Mouse (Mus musculus) heart, adult 2 months (tissue): Measurements from ENCODE around the gene Pacsin2. TPM values are rescaled to one million over a fixed set of nuclear protein-coding genes. Genes with fewer than 3 reads are reported as not detected.

Experiments
- DNase-seq, 2 experiments: peaks; one replicate each; pipeline ENCODE4 v3.0.0; 2021
- H3K27ac ChIP-seq: fragments of 200-600 bp; 2 replicates; pipeline ENCODE4 v1.8.1; 2022
- H3K27me3 ChIP-seq: fragments of 200-500 bp; 2 replicates; pipeline ENCODE4 v1.6.1; 2012; ENCODE audit warnings: mild to moderate bottlenecking, low read length, inconsistent platforms, mixed read lengths; ENCODE audit not compliant: control insufficient read depth, insufficient read depth
- H3K36me3 ChIP-seq: fragments of 200-500 bp; 2 replicates; pipeline ENCODE4 v1.6.1; 2012; ENCODE audit warnings: low read length, inconsistent platforms; ENCODE audit not compliant: control insufficient read depth, insufficient read depth
- H3K4me1 ChIP-seq: fragments of 200-500 bp; 2 replicates; pipeline ENCODE4 v1.6.1; 2011; ENCODE audit warnings: low read length; ENCODE audit not compliant: control insufficient read depth, insufficient read depth
- H3K4me3 ChIP-seq: fragments of 200-600 bp; 2 replicates; pipeline ENCODE4 v1.8.1; 2022
- H3K79me2 ChIP-seq: fragments of 200-500 bp; replicated peaks from 2 replicates; pipeline ENCODE4 v1.6.1; 2012; ENCODE audit warnings: mild to moderate bottlenecking, inconsistent platforms, low read length, moderate library complexity, mixed read lengths; ENCODE audit not compliant: control insufficient read depth, insufficient read depth
- H3K9ac ChIP-seq: fragments of 200-500 bp; 2 replicates; pipeline ENCODE4 v1.6.1; 2012; ENCODE audit warnings: low read depth, mild to moderate bottlenecking, control low read depth, inconsistent platforms, low read length, mixed read lengths
- CTCF ChIP-seq: fragments of 200-600 bp; IDR thresholded peaks from 2 replicates; pipeline ENCODE4 v1.8.1; 2022; ENCODE audit warnings: antibody characterized with exemption, mild to moderate bottlenecking, moderate library complexity
- EP300 ChIP-seq: fragments of 200-500 bp; IDR thresholded peaks from 2 replicates; pipeline ENCODE4 v1.6.1; 2011; ENCODE audit warnings: low read depth, low read length, control low read depth; ENCODE audit not compliant: insufficient read depth
- POLR2A ChIP-seq: fragments of 200-500 bp; IDR thresholded peaks from 2 replicates; pipeline ENCODE4 v1.6.1; 2011; ENCODE audit warnings: mild to moderate bottlenecking, low read depth, low read length, control low read depth; ENCODE audit not compliant: insufficient read depth
- WGBS: fragments of 180-500 bp; shearing (Covaris S2); methylation state at CpG from one replicate; pipeline ENCODE4 v1.1.7; 2018; 5-methylcytosine and 5-hydroxymethylcytosine counted together
- intact Hi-C: fragments of 180-260 bp; cut with DNase I; formaldehyde crosslinking; loops from one replicate; pipeline ENCODE4 v1.15.1; 2025
- polyA plus RNA-seq: library from polyadenylated mRNA; depleted of rRNA; stranded (reverse); fragments of >200 nt; gene quantifications from 2 replicates; pipeline ENCODE4 v1.2.3, GENCODE M21; 2012
- total RNA-seq, 2 experiments: library from RNA; stranded (reverse); gene quantifications; 2 replicates each; pipeline ENCODE4 v1.2.3; 2021

Gene Pacsin2
- total and polyA plus RNA-seq, 3 experiments = 111 to 246 (median 200) TPM

- DNase-seq = no peak
- Histone ChIP-seq H3K79me2 (peaks cover 12% of the 10 kb centered on the region), H3K36me3 (peaks cover 20% of the 10 kb centered on the region), H3K27ac (peak overlapping the region; percentile 59), H3K4me3 (no peak overlapping the region), H3K9ac (no peak overlapping the region), H3K27me3 (no peaks in the 10 kb centered on the region), H3K4me1 (peaks cover 49% of the 10 kb centered on the region)
- TF ChIP-seq CTCF (no peak), EP300 (no peak), POLR2A (no peak)
- 48% methylated on average over 5 of the region's 5 CpGs for WGBS
- intact Hi-C loops = no loop called here
Observed at GRCm38 (mm10) chr15:83445383-83445782, 19.0 kb downstream of the Pacsin2 start.

GRCm38 (mm10) chr15:83444425-83444824 lies 20.0 kb downstream of the Pacsin2 start:
- H3K4me1 ChIP-seq = peaks cover 50% of the 10 kb centered on the region
- intact Hi-C loops = no loop called here
- no peak overlapping the region for H3K9ac ChIP-seq

GRCm38 (mm10) chr15:83442495-83443037 lies 21.8 kb downstream of the Pacsin2 start:
- TF ChIP-seq POLR2A (no peak), EP300 (no peak), CTCF (no peak)
- H3K27ac ChIP-seq = no peak overlapping the region; the same call in 1 of the 2 replicates
- intact Hi-C loops = no loop called here

More at GRCm38 (mm10) chr15:83444425-83444824, 20.0 kb downstream of the Pacsin2 start:
- TF ChIP-seq EP300 (no peak), CTCF (no peak), POLR2A (no peak)
- Histone ChIP-seq H3K36me3 (peaks cover 20% of the 10 kb centered on the region), H3K27ac (no peak overlapping the region; the same call in 1 of the 2 replicates), H3K27me3 (no peaks in the 10 kb centered on the region), H3K4me3 (no peak overlapping the region), H3K79me2 (peaks cover 9% of the 10 kb centered on the region)
- 43% methylated on average over 6 of the region's 6 CpGs for WGBS
- DNase-seq = peak; percentile 47 to 49

GRCm38 (mm10) chr15:83440726-83441125 lies 23.7 kb downstream of the Pacsin2 start:
- Histone ChIP-seq H3K79me2 (peaks cover 12% of the 10 kb centered on the region), H3K4me3 (no peak overlapping the region), H3K27me3 (no peaks in the 10 kb centered on the region), H3K4me1 (peaks cover 31% of the 10 kb centered on the region), H3K27ac (peak overlapping the region; percentile 8; the same call in 1 of the 2 replicates), H3K36me3 (peaks cover 10% of the 10 kb centered on the region), H3K9ac (no peak overlapping the region)
- TF ChIP-seq EP300 (no peak), POLR2A (no peak), CTCF (no peak)
- intact Hi-C loops = no loop called here
- 46% methylated on average over 5 of the region's 5 CpGs for WGBS
- no peak for DNase-seq

More at GRCm38 (mm10) chr15:83442495-83443037, 21.8 kb downstream of the Pacsin2 start:
- DNase-seq = no peak
- peaks cover 41% of the 10 kb centered on the region for H3K4me1 ChIP-seq
- H3K36me3 ChIP-seq = peaks cover 17% of the 10 kb centered on the region
- no peaks in the 10 kb centered on the region for H3K27me3 ChIP-seq
- WGBS = 64% methylated on average over 4 of the region's 4 CpGs
- H3K9ac ChIP-seq = no peak overlapping the region
- peaks cover 9% of the 10 kb centered on the region for H3K79me2 ChIP-seq
- no peak overlapping the region for H3K4me3 ChIP-seq

DNA sequence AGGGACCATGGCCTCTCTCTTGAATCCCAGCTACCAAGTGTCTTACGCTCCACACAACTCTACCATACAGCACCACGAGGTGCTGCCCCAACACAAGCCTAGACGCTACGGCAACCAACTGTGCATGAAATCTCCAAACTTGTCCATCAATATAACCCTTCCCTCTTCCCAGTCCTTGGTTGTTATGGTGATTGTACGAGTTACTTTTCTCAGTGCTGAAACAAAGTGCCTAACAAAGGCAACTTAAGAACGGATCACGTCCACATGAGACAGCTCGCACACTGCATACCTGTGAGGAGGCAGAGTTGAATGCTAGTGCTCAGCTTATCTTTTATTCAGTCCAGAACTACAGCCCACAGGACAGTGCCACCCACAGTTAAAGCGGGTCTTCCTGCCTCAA lies 27.9 kb downstream of the Pacsin2 start:
- peaks cover 6% of the 10 kb centered on the region for H3K79me2 ChIP-seq
- no peaks in the 10 kb centered on the region for H3K27me3 ChIP-seq
- TF ChIP-seq CTCF (no peak), EP300 (no peak), POLR2A (no peak)
- intact Hi-C loops = no loop called here
- H3K4me1 ChIP-seq = peaks cover 34% of the 10 kb centered on the region
- H3K4me3 ChIP-seq = no peak overlapping the region
- no peak overlapping the region for H3K27ac ChIP-seq
- 89% methylated on average over 9 of the region's 9 CpGs for WGBS
- peaks cover 17% of the 10 kb centered on the region for H3K36me3 ChIP-seq
- H3K9ac ChIP-seq = no peak overlapping the region
- DNase-seq = no peak

GRCm38 (mm10) chr15:83435324-83436090 lies 28.9 kb downstream of the Pacsin2 start:
- H3K79me2 ChIP-seq = peaks cover 6% of the 10 kb centered on the region
- intact Hi-C loops = no loop called here
- H3K27me3 ChIP-seq = no peaks in the 10 kb centered on the region
- peaks cover 14% of the 10 kb centered on the region for H3K36me3 ChIP-seq
- WGBS = 46% methylated on average over 8 of the region's 8 CpGs
- H3K9ac ChIP-seq = no peak overlapping the region
- no peak for TF ChIP-seq CTCF
- TF ChIP-seq EP300 = no peak
- no peak for TF ChIP-seq POLR2A
- H3K4me1 ChIP-seq = peaks cover 31% of the 10 kb centered on the region
- DNase-seq = no peak
- peak overlapping the region; percentile 5; the same call in 1 of the 2 replicates for H3K27ac ChIP-seq
- H3K4me3 ChIP-seq = no peak overlapping the region
